Mouse (Mus musculus) lung, adult 2 months (tissue): ENCODE data around the gene Zfp768.
"Not testable (repeated sequence)": the region's sequence is repeated elsewhere in the genome, so short reads cannot be mapped to it uniquely, and the experiment has no call there.

Source experiments
- CTCF ChIP-seq: fragments of 200-500 bp; IDR thresholded peaks from 2 replicates; pipeline ENCODE4 v1.5.1; 2011; ENCODE audit warnings: mild to moderate bottlenecking, low read length, control low read depth; ENCODE audit not compliant: insufficient read depth
- POLR2A ChIP-seq: fragments of 200-500 bp; IDR thresholded peaks from 2 replicates; pipeline ENCODE4 v1.6.1; 2011; ENCODE audit warnings: low read depth, mild to moderate bottlenecking, control low read depth, low read length, borderline replicate concordance; ENCODE audit errors: extremely low read depth

DNA sequence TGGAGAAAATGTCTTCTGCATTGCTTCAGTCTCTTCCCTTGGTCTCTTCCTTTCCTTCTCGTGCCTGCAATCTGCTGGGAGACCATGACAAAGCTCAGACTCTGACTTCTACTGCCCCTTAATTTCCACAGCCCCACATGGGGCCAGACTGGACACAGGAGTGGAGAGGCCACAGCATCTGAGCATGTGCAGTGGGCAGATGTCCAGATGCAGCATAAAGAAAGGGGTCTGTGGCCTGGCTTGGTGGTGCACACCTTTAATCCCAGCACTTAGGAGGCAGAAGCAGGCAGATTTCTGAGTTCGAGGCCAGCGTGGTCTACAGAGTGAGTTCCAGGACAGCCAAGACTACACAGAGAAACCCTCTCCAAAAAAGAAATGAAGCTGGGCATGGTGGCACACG lies 40.2 kb upstream of the Zfp768 start:
- TF ChIP-seq POLR2A, CTCF: not testable (repeated sequence)
